Mouse (Mus musculus) CD4-positive, CD25-positive, alpha-beta regulatory T cell, adult 2 months (primary cell): ENCODE results near the gene Bcl2l14.

Experiments used
- DNase-seq: peaks from one replicate; pipeline ENCODE4 v3.0.0-alpha.2; 2012; ENCODE audit warnings: low read depth, low spot score

Gene Bcl2l14

GRCm38 (mm10) chr6:134442219-134442618 is 46.1 kb downstream of the Bcl2l14 start:
- no peak for DNase-seq

- DNase-seq = peak; percentile 11
These were observed 47.2 kb downstream of the Bcl2l14 start for GRCm38 (mm10) chr6:134443198-134443904.

- DNase-seq = no peak
These were observed 47.8 kb downstream of the Bcl2l14 start for GRCm38 (mm10) chr6:134443925-134444324.

GRCm38 (mm10) chr6:134448451-134448850 is 52.3 kb downstream of the Bcl2l14 start:
- DNase-seq = no peak

GRCm38 (mm10) chr6:134449958-134450357 is 53.8 kb downstream of the Bcl2l14 start:
- DNase-seq = no peak

- DNase-seq = peak; percentile 51
These were observed 54.6 kb downstream of the Bcl2l14 start for GRCm38 (mm10) chr6:134450661-134451119.

GRCm38 (mm10) chr6:134454093-134454492 is 58.0 kb downstream of the Bcl2l14 start:
- peak; percentile 29 for DNase-seq

GRCm38 (mm10) chr6:134458376-134458775 is 62.3 kb downstream of the Bcl2l14 start:
- DNase-seq = no peak

GRCm38 (mm10) chr6:134461175-134461574 is 65.1 kb downstream of the Bcl2l14 start:
- DNase-seq = no peak

GRCm38 (mm10) chr6:134466671-134467229 is 70.6 kb downstream of the Bcl2l14 start:
- no peak for DNase-seq

GRCm38 (mm10) chr6:134469297-134469696 is 73.2 kb downstream of the Bcl2l14 start:
- no peak for DNase-seq

- DNase-seq = no peak
These were observed 74.7 kb downstream of the Bcl2l14 start for GRCm38 (mm10) chr6:134470857-134471256.

GRCm38 (mm10) chr6:134473143-134473561 is 77.0 kb downstream of the Bcl2l14 start:
- DNase-seq = no peak

GRCm38 (mm10) chr6:134479481-134479880 is 83.4 kb downstream of the Bcl2l14 start:
- no peak for DNase-seq

GRCm38 (mm10) chr6:134486318-134486717 is 90.2 kb downstream of the Bcl2l14 start:
- DNase-seq = no peak
